Mouse (Mus musculus) lung, embryonic 15.5 days (tissue): ENCODE data around the gene Slc35b2. TPM values are rescaled to one million over a fixed set of nuclear protein-coding genes. Genes with fewer than 3 reads are reported as not detected.
A peak's percentile ranks its signal among the peaks of the same experiment; 100 is the strongest.

ENCODE experiments used
- ATAC-seq: fragments of 200-750 bp; cut with Nextera tagmentation; 2 replicates; pipeline ENCODE4 v1.8.0; 2017; ENCODE audit warnings: moderate number of reproducible peaks, borderline replicate concordance; ENCODE audit not compliant: low FRiP score, low TSS enrichment; ENCODE audit errors: extremely low read depth
- H3K27ac ChIP-seq: fragments of 300-500 bp; sonication (generic); 2 replicates; pipeline ENCODE4 v1.5.1; 2015; ENCODE audit warnings: moderate library complexity, mild to moderate bottlenecking, inconsistent platforms
- H3K27me3 ChIP-seq: fragments of 300-500 bp; sonication (generic); 2 replicates; pipeline ENCODE4 v1.6.1; 2015; ENCODE audit warnings: inconsistent platforms
- H3K36me3 ChIP-seq: fragments of 300-500 bp; sonication (generic); 2 replicates; pipeline ENCODE4 v1.6.1; 2015; ENCODE audit warnings: inconsistent platforms
- H3K4me1 ChIP-seq: fragments of 300-500 bp; sonication (generic); 2 replicates; pipeline ENCODE4 v1.6.1; 2015; ENCODE audit warnings: inconsistent platforms
- H3K4me2 ChIP-seq: fragments of 300-500 bp; sonication (generic); 2 replicates; pipeline ENCODE4 v1.6.1; 2015; ENCODE audit warnings: inconsistent platforms, mild to moderate bottlenecking, moderate library complexity
- H3K4me3 ChIP-seq: fragments of 300-500 bp; sonication (generic); 2 replicates; pipeline ENCODE4 v1.5.1; 2015; ENCODE audit warnings: mild to moderate bottlenecking, inconsistent platforms
- H3K9ac ChIP-seq: fragments of 300-500 bp; sonication (generic); 2 replicates; pipeline ENCODE4 v1.6.1; 2015; ENCODE audit warnings: inconsistent platforms
- H3K9me3 ChIP-seq: fragments of 300-500 bp; sonication (generic); 2 replicates; pipeline ENCODE4 v1.6.1; 2016; ENCODE audit warnings: inconsistent platforms
- WGBS: fragments of 180-500 bp; shearing (Covaris S2); methylation state at CpG from one replicate; pipeline ENCODE4 v1.1.7; 2015; 5-methylcytosine and 5-hydroxymethylcytosine counted together
- polyA plus RNA-seq: library from polyadenylated mRNA; unstranded; fragments of >200 nt; fragmentation: Nextera tagmentation; extraction: Ambion mirVana; gene quantifications from 2 replicates; pipeline ENCODE4 v1.2.1, GENCODE M21; 2015

Slc35b2 gene
- polyA plus RNA-seq, 1 experiment from 2014 or later, result 141 TPM

DNA sequence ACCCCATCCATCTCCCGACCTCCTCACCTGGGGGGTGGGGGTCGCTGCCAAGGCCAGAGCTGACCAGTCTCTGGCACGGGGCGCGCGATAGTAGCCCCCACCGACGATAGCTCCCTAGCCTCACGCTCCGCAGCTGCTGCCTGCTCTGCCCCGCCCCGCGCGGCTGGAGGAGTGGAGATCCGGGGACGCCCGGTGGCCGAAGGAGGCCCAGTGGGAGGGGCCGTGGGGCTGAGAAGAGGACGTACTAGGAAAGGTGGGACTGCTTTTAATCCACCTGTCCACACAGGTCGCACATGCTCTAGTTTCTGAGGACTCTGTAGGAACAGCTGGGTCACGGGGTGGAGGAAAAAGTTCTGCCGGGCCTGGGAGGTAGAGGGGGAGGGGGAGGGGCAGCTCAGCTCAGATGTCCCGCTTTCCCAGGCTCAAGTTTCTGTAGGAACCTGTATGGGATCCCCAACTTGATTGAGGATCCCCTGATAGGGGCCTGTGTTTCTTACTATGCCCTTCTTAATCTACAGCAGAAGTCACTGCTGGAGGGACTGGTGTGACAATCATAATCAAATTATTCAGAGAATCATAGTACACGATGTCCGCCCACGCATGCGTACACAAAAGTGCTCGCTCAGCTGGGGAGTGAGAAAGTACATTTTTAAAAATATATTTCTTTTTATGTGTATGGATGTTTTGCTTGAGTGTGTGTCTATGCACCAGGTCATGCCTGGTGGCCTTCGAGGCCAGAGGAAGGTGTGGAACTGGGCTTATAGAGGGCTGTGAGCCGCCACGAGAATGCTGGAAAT is 36.0 kb downstream of the Slc35b2 start, which contains the start of gene Slc29a1:
Gene Slc29a1, minus strand, starts transcription at position 161 of the 797 bp plus-strand sequence.
- Histone ChIP-seq H3K9me3 (no peaks in the 10 kb centered on the region), H3K4me2 (peak within 1 kb of the TSS; percentile 75), H3K4me1 (peaks cover 47% of the 10 kb centered on the region), H3K4me3 (peak within 1 kb of the TSS; percentile 33), H3K36me3 (no peaks in the 10 kb centered on the region), H3K27me3 (peaks cover 21% of the 10 kb centered on the region), H3K9ac (peak within 1 kb of the TSS; percentile 25; the same call in 1 of the 2 replicates), H3K27ac (no peak within 1 kb of the TSS)
- 19% methylated on average over 32 of the region's 32 CpGs for WGBS
- peak; percentile 19; the same call in 1 of the 2 replicates for ATAC-seq

DNA sequence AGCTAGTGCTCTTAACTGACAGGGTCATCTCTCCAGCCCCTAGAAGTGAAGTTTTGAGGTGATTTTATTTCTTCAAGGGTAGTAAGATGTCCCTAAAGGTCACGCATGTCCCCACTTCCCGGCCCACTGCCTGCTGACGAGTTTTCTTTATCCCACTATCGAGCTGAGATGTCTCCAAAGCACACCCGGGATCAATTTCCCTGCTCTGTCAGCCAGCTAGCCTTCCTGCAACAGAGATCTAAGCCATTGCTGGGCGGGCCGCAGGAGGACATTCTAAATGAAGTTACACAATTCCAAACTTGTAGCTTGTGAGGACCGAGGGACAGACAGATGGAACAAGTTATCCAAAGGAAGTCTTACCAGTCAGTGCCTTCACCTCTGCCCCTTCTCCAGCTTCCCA is 36.6 kb downstream of the Slc35b2 start:
- H3K9ac ChIP-seq, result no peak overlapping the region
- no peaks in the 10 kb centered on the region for H3K36me3 ChIP-seq
- no peak for ATAC-seq
- peaks cover 42% of the 10 kb centered on the region for H3K4me1 ChIP-seq
- no peak overlapping the region for H3K27ac ChIP-seq
- no peak overlapping the region for H3K4me2 ChIP-seq
- H3K9me3 ChIP-seq, result no peaks in the 10 kb centered on the region
- no peak overlapping the region for H3K4me3 ChIP-seq
- 73% methylated on average over 8 of the region's 8 CpGs for WGBS
- peaks cover 21% of the 10 kb centered on the region for H3K27me3 ChIP-seq

DNA sequence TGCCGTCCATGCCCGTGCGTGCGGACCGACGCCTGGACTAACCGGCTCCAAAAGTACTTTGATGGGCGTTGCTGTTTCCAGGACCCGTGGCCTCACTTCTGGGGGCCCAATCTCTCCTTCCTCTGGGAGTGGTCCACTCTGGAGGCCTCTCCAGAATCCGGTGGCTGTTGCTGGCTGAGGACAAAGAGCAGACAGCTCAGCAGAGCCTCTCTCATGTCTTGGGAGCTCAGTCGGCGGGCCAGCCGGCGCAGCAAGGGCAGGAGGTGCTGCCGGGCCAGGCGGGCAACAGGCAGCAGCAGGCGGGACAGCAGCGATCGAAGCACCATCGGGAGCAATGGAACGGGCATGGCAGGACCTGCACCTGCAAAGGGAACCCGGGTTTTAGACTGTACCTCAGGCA is 37.7 kb downstream of the Slc35b2 start:
- no peak for ATAC-seq
- Histone ChIP-seq H3K9me3 (no peaks in the 10 kb centered on the region), H3K9ac (no peak overlapping the region), H3K4me3 (no peak overlapping the region), H3K4me1 (peaks cover 32% of the 10 kb centered on the region), H3K27me3 (peaks cover 21% of the 10 kb centered on the region), H3K4me2 (no peak overlapping the region; the same call in 1 of the 2 replicates), H3K36me3 (no peaks in the 10 kb centered on the region), H3K27ac (no peak overlapping the region)
- 22% methylated on average over 22 of the region's 22 CpGs for WGBS

DNA sequence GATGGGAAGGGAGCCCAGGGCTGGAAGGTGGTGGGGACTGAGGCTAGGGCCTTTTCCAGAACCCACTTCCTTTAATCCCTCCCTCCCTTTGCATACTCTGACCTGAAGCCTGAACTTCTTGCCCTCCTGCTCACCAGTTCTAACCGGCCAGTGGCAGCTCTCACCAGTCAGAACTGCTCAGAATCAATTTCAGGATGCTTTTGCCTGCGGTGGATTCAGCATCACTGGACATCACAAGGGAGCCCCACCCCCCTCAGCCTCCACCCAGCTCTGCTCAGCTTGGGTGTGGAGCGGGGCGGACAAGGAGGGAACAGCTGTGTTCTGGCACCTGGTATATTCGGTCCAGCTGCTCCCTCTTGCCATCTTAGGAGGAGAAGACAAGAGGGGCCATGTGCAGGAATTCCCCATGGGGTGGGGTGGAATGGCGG is 38.2 kb downstream of the Slc35b2 start, which contains the start of gene Mymx:
Gene Mymx, minus strand, starts transcription at position 226 of the 428 bp plus-strand sequence.
- Histone ChIP-seq H3K4me3 (no peak within 1 kb of the TSS), H3K4me2 (no peak within 1 kb of the TSS; the same call in 1 of the 2 replicates), H3K9me3 (no peaks in the 10 kb centered on the region), H3K27me3 (peaks cover 21% of the 10 kb centered on the region), H3K4me1 (peaks cover 26% of the 10 kb centered on the region), H3K36me3 (no peaks in the 10 kb centered on the region), H3K9ac (no peak within 1 kb of the TSS), H3K27ac (no peak within 1 kb of the TSS)
- WGBS, result 54% methylated on average over 6 of the region's 6 CpGs
- no peak for ATAC-seq

DNA sequence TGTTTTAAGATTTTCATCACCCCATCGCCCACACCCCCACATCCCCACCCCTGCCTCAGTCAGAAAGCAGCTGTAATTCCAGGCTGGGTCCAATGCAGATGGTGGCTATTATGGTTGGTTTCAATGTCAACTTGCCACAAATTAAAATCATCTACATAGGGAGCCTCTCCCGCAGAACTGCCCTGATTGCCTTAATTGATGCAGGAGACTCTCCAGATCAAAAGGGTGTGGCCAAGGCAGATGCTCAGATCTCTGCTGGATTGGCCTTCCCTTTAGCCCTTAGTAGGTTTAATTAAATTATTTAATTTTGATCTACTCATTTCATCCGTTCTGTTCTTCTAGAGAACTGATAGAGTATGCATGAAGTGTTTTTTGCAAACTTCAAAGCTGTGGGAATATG is 39.3 kb downstream of the Slc35b2 start:
- H3K4me2 ChIP-seq, result no peak overlapping the region

DNA sequence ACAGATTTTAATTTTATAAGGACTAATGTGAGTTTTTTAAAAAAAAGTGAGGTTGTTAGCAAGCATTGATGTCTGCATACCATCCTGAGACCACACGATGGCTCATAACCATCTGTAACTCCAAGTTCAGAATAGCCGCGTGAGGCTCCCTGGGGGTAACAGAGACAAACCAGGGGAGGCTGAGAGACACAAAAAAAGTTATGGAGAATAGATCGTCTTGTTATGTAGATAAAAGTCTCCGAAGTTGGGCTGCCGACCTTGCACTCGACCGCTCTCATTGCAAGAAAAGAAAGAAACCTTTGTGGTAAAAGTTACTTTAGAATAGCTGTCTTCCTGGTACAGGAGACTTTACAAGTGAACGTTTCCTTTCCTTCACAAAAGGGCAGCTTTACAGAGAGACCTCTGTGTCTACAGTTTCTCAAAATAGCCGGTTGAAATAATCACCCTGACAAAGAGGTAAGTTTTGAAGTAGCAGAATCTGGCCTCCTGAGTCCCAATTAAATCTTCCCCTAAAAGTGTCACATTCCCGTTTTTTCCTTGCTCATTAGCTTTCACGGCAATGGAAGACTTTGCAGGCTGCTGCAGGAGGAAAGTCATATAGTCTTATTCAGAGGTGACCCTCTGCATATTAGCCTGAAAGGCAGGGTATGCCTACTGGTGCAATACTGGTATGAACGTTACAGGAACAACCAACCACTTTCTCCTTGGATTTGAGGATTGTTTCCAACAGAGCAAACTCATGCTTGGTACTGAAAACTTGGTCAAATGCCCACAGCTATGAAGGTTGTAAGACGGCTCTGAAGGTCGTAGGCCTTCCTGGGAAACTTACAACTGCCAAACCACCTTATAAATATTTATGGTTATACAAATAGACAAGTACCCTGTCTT is 43.6 kb downstream of the Slc35b2 start:
- Histone ChIP-seq H3K27ac (no peak overlapping the region), H3K36me3 (no peaks in the 10 kb centered on the region), H3K4me2 (no peak overlapping the region), H3K9me3 (no peaks in the 10 kb centered on the region), H3K9ac (no peak overlapping the region), H3K4me3 (no peak overlapping the region), H3K4me1 (peaks cover 8% of the 10 kb centered on the region), H3K27me3 (no peaks in the 10 kb centered on the region)
- WGBS, result 70% methylated on average over 15 of the region's 15 CpGs
- ATAC-seq, result no peak

More for the DNA sequence above, 39.3 kb downstream of the Slc35b2 start:
- 84% methylated on average over 3 of the region's 3 CpGs for WGBS
- Histone ChIP-seq H3K27ac (no peak overlapping the region), H3K4me1 (peaks cover 20% of the 10 kb centered on the region), H3K36me3 (no peaks in the 10 kb centered on the region), H3K4me3 (no peak overlapping the region), H3K27me3 (peaks cover 21% of the 10 kb centered on the region), H3K9ac (no peak overlapping the region), H3K9me3 (no peaks in the 10 kb centered on the region)
- no peak for ATAC-seq

DNA sequence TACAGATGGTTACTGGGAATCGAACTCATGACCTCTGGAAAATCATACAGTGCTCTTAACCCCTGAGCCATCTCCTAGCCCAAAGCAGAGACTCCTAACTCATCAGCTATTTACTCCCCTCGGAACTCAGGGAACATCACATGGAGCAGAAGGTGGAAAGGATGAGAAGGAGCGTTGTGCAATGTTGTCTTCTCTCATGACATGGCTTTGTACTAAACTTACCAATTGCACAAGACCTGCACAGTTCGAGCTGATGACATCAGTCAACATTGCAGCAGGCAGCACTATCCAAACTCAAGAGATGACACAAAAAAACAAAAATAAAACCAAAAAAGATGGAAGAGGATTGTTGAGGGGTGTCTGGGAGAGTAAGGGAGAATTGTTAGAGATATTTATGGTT is 44.7 kb downstream of the Slc35b2 start:
- Histone ChIP-seq H3K27me3 (no peaks in the 10 kb centered on the region), H3K4me2 (no peak overlapping the region), H3K4me3 (no peak overlapping the region), H3K4me1 (peaks cover 8% of the 10 kb centered on the region), H3K36me3 (no peaks in the 10 kb centered on the region), H3K9ac (no peak overlapping the region), H3K9me3 (no peaks in the 10 kb centered on the region), H3K27ac (no peak overlapping the region)
- WGBS, result 87% methylated on average over 4 of the region's 4 CpGs
- no peak for ATAC-seq

DNA sequence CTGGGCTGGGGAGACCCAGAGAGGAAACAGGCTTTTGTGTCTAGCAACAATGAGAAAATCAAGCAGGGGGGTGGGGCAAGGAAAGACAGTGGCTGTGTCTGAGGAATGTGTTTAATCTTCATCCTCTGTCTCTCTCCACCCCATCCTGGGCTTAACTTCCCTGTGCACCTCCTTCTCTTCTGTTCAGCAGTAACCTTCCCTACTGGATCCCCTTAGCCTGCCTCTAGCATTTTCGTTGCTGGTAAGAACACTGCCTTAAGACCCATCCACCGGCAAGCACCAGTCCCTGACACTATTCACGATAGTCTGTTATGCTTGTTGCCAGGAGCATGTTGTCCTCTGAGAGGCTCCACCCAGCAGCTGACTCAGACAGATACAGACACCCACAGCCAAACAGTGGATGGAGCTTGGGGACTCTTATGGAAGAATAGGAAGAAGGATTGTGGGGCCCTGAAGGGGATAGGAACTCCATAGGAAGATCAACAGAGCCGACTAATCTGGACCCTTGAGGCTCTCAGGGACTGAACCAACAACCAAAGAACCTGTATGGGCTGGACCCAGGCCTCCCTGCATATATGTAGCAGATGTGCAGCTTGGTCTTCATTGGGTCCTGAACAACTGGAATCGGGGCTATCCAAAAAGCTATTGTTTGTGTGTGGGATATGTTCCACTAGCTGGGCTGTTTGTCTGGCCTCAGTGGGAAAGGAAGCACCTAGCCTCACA is 46.6 kb downstream of the Slc35b2 start:
- ATAC-seq, result peak; percentile 57; the same call in 1 of the 2 replicates
- WGBS, result 26% methylated on average over 5 of the region's 5 CpGs
- Histone ChIP-seq H3K9ac (no peak overlapping the region), H3K36me3 (no peaks in the 10 kb centered on the region), H3K27ac (peak overlapping the region; percentile 65), H3K4me2 (no peak overlapping the region; the same call in 1 of the 2 replicates), H3K27me3 (no peaks in the 10 kb centered on the region), H3K9me3 (no peaks in the 10 kb centered on the region), H3K4me1 (peaks cover 8% of the 10 kb centered on the region), H3K4me3 (no peak overlapping the region)

DNA sequence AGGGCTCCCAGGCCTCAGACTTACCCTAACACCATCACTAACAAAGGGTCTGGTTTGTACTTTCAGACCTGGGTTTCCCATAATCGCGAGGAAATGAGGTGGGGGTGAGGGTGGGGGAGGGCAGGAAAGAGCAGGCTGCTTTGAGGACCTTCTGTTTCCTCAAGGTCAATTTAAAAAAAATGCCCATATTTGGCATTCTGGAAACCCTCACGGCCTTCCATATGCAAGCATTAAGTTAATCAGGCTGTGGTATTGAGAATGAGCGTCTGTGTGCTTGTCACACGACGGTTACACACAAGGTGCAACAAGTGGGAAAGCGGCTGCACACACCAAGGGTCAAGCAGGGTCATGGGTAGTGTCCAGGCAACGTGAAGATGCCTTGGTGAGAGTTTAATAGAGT is 48.3 kb downstream of the Slc35b2 start:
- Histone ChIP-seq H3K4me3 (no peak overlapping the region), H3K9me3 (no peaks in the 10 kb centered on the region), H3K9ac (no peak overlapping the region), H3K4me2 (no peak overlapping the region), H3K36me3 (no peaks in the 10 kb centered on the region), H3K27ac (no peak overlapping the region), H3K27me3 (no peaks in the 10 kb centered on the region), H3K4me1 (peaks cover 8% of the 10 kb centered on the region)
- ATAC-seq, result no peak
- 59% methylated on average over 8 of the region's 8 CpGs for WGBS

DNA sequence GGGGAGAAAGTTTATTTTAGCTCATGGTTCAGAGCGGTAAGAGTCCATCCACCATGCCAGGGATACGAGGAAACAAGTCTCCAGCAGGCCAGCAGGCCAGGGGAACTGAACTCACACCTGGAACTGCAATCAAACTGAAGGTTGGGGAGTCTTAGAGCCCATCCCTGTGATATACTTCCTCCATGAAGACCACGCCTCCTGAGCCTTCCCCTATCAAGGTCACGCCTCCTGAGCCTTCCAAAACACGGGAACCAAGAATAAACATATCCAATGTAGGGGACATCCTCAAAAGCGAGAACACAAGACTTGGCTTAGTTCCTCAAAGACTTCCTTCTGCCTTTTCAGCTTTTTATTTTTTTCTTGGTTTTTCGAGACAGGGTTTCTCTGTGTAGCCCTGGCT is 49.2 kb downstream of the Slc35b2 start:
- Histone ChIP-seq H3K36me3 (no peaks in the 10 kb centered on the region), H3K4me3 (no peak overlapping the region), H3K4me2 (no peak overlapping the region), H3K4me1 (peaks cover 8% of the 10 kb centered on the region), H3K9ac (no peak overlapping the region), H3K9me3 (no peaks in the 10 kb centered on the region), H3K27me3 (no peaks in the 10 kb centered on the region), H3K27ac (no peak overlapping the region)
- WGBS, result 70% methylated on average over 7 of the region's 7 CpGs
- ATAC-seq, result no peak

DNA sequence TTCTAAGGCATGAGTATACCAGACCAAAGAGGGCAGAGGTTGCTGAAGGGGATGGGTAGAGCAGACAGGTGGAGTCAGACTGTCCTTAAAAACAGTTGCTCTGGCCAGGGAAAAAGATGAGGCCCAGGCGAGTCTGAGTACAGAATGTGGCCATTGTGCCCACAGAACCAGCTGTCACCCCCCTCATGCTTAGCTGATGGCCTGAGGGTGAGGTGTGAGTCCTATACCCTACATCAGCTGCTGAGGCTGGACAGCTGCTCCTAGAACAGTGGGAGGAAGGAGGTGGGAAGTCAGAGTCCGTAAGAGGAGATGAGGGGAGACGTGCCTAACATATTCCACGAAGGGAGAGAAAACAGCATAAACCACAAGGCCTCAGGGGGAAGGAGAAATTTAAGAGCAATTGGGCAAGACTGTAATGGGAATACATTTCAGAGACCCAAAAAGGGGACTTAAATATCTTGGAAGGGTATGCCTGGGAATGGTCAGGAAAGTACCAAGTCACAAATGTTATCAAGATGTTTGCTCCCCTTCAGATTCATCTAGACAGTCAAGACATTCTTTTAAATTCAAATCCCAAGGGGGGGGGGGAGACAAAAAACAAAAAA is 52.5 kb downstream of the Slc35b2 start:
- WGBS, result 42% methylated on average over 4 of the region's 4 CpGs
- no peak for ATAC-seq
- Histone ChIP-seq H3K27ac (no peak overlapping the region), H3K4me1 (peaks cover 14% of the 10 kb centered on the region), H3K9me3 (no peaks in the 10 kb centered on the region), H3K4me2 (no peak overlapping the region), H3K27me3 (no peaks in the 10 kb centered on the region), H3K4me3 (no peak overlapping the region), H3K36me3 (no peaks in the 10 kb centered on the region), H3K9ac (no peak overlapping the region)
